Mouse (Mus musculus): ENCODE measurements around the gene Tbc1d9.

- no peak for TF ChIP-seq CTCF (IDR thresholded peaks at IDR 0.05; ENCODE audit: extremely low read depth, insufficient read depth, insufficient read length, insufficient replicate concordance)
- TF ChIP-seq POLR2A (IDR thresholded peaks at IDR 0.05; ENCODE audit: low read depth, low read length) = no peak
These were observed 51.4 kb downstream of the Tbc1d9 start for GRCm38 (mm10) chr8:83216520-83216919.
